Mouse (Mus musculus) c-Kit-negative CD71-positive TER-119-positive erythroid progenitor cells, embryonic 14.5 days (primary cell): Measurements from ENCODE around the gene Odf3.

Experiments used
- DNase-seq: peaks from one replicate; pipeline ENCODE4 v3.0.0-alpha.2; 2013; ENCODE audit warnings: low read depth, low spot score

Odf3 gene

GRCm38 (mm10) chr7:140847755-140848580, at the start of gene Odf3:
Odf3 (plus strand) TSS chr7:140847805.
- no peak for DNase-seq

- DNase-seq: no peak
Measured at GRCm38 (mm10) chr7:140798212-140798611, 49.4 kb upstream of the Odf3 start.

GRCm38 (mm10) chr7:140802629-140803028, 45.0 kb upstream of the Odf3 start:
- DNase-seq: no peak

- DNase-seq: no peak
Measured at GRCm38 (mm10) chr7:140805704-140806103, 41.9 kb upstream of the Odf3 start.

GRCm38 (mm10) chr7:140810496-140810895, 37.1 kb upstream of the Odf3 start:
- no peak for DNase-seq

- DNase-seq: no peak
Measured at GRCm38 (mm10) chr7:140811714-140812113, 35.9 kb upstream of the Odf3 start.

GRCm38 (mm10) chr7:140812850-140813249, 34.8 kb upstream of the Odf3 start:
- DNase-seq: no peak

- no peak for DNase-seq
Measured at GRCm38 (mm10) chr7:140820173-140820572, 27.4 kb upstream of the Odf3 start.

- no peak for DNase-seq
Measured at GRCm38 (mm10) chr7:140821305-140821652, 26.3 kb upstream of the Odf3 start.

GRCm38 (mm10) chr7:140821653-140822329, 25.8 kb upstream of the Odf3 start, which contains the start of gene Zfp941:
Zfp941 (minus strand) TSS chr7:140822178.
- DNase-seq: no peak

- no peak for DNase-seq
Measured at GRCm38 (mm10) chr7:140822731-140823130, 24.9 kb upstream of the Odf3 start.

GRCm38 (mm10) chr7:140828171-140828881, 19.3 kb upstream of the Odf3 start:
- no peak for DNase-seq

GRCm38 (mm10) chr7:140831447-140831846, 16.2 kb upstream of the Odf3 start:
- no peak for DNase-seq

- DNase-seq: no peak
Measured at GRCm38 (mm10) chr7:140833341-140833740, 14.3 kb upstream of the Odf3 start.

GRCm38 (mm10) chr7:140834968-140835757, 12.4 kb upstream of the Odf3 start, which contains the start of gene Urah:
Urah (plus strand) TSS chr7:140835018.
- DNase-seq: no peak

GRCm38 (mm10) chr7:140835758-140836087, 11.9 kb upstream of the Odf3 start:
- DNase-seq: no peak

- DNase-seq: no peak
Measured at GRCm38 (mm10) chr7:140836243-140837115, 11.1 kb upstream of the Odf3 start.

- no peak for DNase-seq
Measured at GRCm38 (mm10) chr7:140839556-140839955, 8.0 kb upstream of the Odf3 start.

GRCm38 (mm10) chr7:140840750-140841735, 6.6 kb upstream of the Odf3 start:
- no peak for DNase-seq
